Mouse (Mus musculus) liver, embryonic 11.5 days (tissue): ENCODE measurements around the gene Hist2h2ab. TPM values are rescaled to one million over a fixed set of nuclear protein-coding genes. Genes with fewer than 3 reads are reported as not detected.
"Not testable (repeated sequence)": the region's sequence is repeated elsewhere in the genome, so short reads cannot be mapped to it uniquely, and the experiment has no call there.

Experiments
- ATAC-seq: fragments of 200-750 bp; cut with Nextera tagmentation; replicated peaks from 2 replicates; pipeline ENCODE4 v1.8.0; 2017; ENCODE audit warnings: moderate number of reproducible peaks, mild to moderate bottlenecking, moderate TSS enrichment, moderate library complexity; ENCODE audit not compliant: low FRiP score
- DNase-seq: peaks from one replicate; pipeline ENCODE4 v3.0.0-alpha.2; 2017; ENCODE audit warnings: low spot score
- H3K27ac ChIP-seq: fragments of 300-500 bp; sonication (generic); 2 replicates; pipeline ENCODE4 v1.5.1; 2014; ENCODE audit warnings: mild to moderate bottlenecking, low read depth, low read length, control low read depth
- H3K27me3 ChIP-seq: fragments of 300-500 bp; sonication (generic); replicated peaks from 2 replicates; pipeline ENCODE4 v1.6.1; 2014; ENCODE audit warnings: low read length, mixed read lengths; ENCODE audit not compliant: control insufficient read depth, insufficient read depth
- H3K36me3 ChIP-seq: fragments of 300-500 bp; sonication (generic); 2 replicates; pipeline ENCODE4 v1.6.1; 2014; ENCODE audit warnings: mild to moderate bottlenecking, low read length, moderate library complexity, mixed read lengths; ENCODE audit not compliant: control insufficient read depth, insufficient read depth
- H3K4me1 ChIP-seq: fragments of 300-500 bp; sonication (generic); replicated peaks from 2 replicates; pipeline ENCODE4 v1.6.1; 2014; ENCODE audit warnings: low read length, mixed read lengths; ENCODE audit not compliant: control insufficient read depth, insufficient read depth
- H3K4me2 ChIP-seq: fragments of 300-500 bp; sonication (generic); 2 replicates; pipeline ENCODE4 v1.6.1; 2014; ENCODE audit warnings: mild to moderate bottlenecking, control low read depth, moderate library complexity
- H3K4me3 ChIP-seq: fragments of 300-500 bp; sonication (generic); 2 replicates; pipeline ENCODE4 v1.5.1; 2014; ENCODE audit warnings: low read depth, low read length, control low read depth
- H3K9ac ChIP-seq: fragments of 300-500 bp; sonication (generic); 2 replicates; pipeline ENCODE4 v1.6.1; 2014; ENCODE audit warnings: low read depth, low read length, control low read depth
- H3K9me3 ChIP-seq: fragments of 300-500 bp; sonication (generic); 2 replicates; pipeline ENCODE4 v1.6.1; 2016; ENCODE audit warnings: low read length, inconsistent platforms, mixed read lengths; ENCODE audit not compliant: control insufficient read depth
- WGBS: fragments of 180-500 bp; shearing (Covaris S2); extraction: QIAGEN DNeasy Blood & Tissue Kit; methylation state at CpG from one replicate; pipeline ENCODE4 v1.1.7; 2014; 5-methylcytosine and 5-hydroxymethylcytosine counted together
- polyA plus RNA-seq: library from polyadenylated mRNA; unstranded; fragments of >200 nt; fragmentation: Nextera tagmentation; extraction: Ambion mirVana; gene quantifications from 2 replicates; pipeline ENCODE4 v1.2.1, GENCODE M21; 2014

Gene Hist2h2ab
- 0.92 TPM in 1 of 2 replicates, not detected in the other for polyA plus RNA-seq

DNA sequence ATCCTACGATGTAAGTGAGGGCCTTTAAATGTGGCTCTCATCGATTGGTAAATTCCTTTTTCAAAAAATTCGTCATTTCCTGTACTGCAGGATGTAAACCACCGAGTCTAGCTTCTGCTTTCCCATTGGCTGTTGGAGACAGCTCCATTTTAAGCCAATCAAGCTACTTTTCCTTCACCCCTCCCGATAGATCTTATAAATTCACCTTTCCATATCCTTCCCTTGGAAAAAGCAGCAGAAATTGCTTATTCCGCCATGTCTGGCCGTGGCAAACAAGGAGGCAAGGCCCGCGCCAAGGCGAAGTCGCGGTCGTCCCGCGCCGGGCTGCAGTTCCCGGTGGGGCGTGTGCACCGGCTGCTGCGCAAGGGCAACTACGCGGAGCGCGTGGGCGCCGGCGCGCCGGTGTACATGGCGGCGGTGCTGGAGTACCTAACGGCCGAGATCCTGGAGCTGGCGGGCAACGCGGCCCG is at the start of gene Hist2h2ab, which contains the start of gene Bola1:
Gene Hist2h2ab, plus strand, starts transcription at position 205 of the 470 bp plus-strand sequence.
Gene Bola1, minus strand, starts transcription at position 49 of the 470 bp plus-strand sequence.
- Histone ChIP-seq H3K9me3 (no peaks in the 10 kb centered on the region), H3K36me3 (no peaks in the 10 kb centered on the region), H3K4me3 (peak within 1 kb of the TSS; percentile 61), H3K4me2 (peak within 1 kb of the TSS; percentile 92), H3K27ac (peak within 1 kb of the TSS; percentile 100), H3K4me1 (peaks cover 22% of the 10 kb centered on the region), H3K27me3 (no peaks in the 10 kb centered on the region), H3K9ac (peak within 1 kb of the TSS; percentile 98)
- WGBS = under 1% methylated on average over 37 of the region's 37 CpGs
- DNase-seq = peak; percentile 80
- peak; percentile 74 for ATAC-seq

DNA sequence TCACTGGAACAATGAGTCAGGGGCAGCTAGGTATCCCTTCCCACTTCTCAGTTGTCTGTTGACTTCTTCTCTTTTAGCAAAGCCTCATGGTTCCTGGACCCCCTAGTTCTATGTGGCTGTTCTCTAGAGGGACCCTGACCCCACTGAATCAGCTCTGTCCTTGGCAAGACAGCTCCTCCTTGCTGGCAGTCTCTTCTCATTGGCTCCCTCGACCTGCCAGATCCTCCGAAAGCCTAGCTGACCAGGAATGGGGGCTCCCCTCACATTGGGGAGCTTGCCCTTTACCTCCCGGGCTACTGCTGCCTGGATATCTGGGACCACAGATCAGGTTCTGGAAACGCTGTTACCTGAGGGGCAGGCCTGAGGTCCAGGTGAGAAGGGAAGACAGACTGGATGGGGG is 49.4 kb upstream of the Hist2h2ab start:
- H3K4me1 ChIP-seq = peaks cover 19% of the 10 kb centered on the region
- H3K27me3 ChIP-seq = no peaks in the 10 kb centered on the region
- no peak overlapping the region for H3K4me3 ChIP-seq
- no peak for ATAC-seq
- peak overlapping the region; percentile 10; the same call in 1 of the 2 replicates for H3K9ac ChIP-seq
- peak overlapping the region; percentile 4; the same call in 1 of the 2 replicates for H3K4me2 ChIP-seq
- no peak for DNase-seq
- H3K36me3 ChIP-seq = peaks cover 16% of the 10 kb centered on the region
- H3K9me3 ChIP-seq = no peaks in the 10 kb centered on the region
- no peak overlapping the region for H3K27ac ChIP-seq
- WGBS = 76% methylated on average over 4 of the region's 4 CpGs

DNA sequence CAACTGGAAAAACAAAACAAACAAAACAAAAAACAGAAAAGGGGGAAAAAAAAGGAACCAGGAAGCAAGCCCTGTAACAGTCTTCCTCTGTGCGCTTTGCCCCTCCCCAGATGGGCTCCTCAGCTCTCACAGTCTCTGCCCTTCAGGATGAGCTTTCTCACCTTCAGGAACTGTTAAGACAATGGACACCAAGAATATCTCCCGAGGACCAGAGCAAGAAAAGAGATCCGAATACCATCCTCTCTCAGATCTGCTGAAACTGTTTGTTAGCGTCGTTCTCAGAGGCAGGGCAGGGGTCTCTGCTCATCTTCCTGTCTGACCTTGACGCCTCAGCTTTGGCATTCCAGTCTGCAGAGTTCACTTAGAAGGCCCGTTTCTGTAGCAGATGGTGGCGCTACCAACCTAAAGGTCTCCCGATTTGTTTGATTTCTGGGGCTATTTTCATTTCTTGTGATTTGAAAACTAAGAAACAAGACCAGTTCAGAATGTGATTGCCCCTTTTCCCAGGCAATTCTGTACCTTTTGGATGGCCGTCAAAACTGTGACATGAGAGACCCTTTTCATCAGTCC is 48.6 kb upstream of the Hist2h2ab start:
- Histone ChIP-seq H3K36me3 (peaks cover 22% of the 10 kb centered on the region), H3K9ac (peak overlapping the region; percentile 96), H3K27ac (peak overlapping the region; percentile 95; the same call in 1 of the 2 replicates), H3K4me3 (peak overlapping the region; percentile 87), H3K9me3 (no peaks in the 10 kb centered on the region), H3K4me2 (peak overlapping the region; percentile 95), H3K27me3 (no peaks in the 10 kb centered on the region), H3K4me1 (peaks cover 19% of the 10 kb centered on the region)
- DNase-seq = no peak
- 51% methylated on average over 10 of the region's 10 CpGs for WGBS
- no peak for ATAC-seq

DNA sequence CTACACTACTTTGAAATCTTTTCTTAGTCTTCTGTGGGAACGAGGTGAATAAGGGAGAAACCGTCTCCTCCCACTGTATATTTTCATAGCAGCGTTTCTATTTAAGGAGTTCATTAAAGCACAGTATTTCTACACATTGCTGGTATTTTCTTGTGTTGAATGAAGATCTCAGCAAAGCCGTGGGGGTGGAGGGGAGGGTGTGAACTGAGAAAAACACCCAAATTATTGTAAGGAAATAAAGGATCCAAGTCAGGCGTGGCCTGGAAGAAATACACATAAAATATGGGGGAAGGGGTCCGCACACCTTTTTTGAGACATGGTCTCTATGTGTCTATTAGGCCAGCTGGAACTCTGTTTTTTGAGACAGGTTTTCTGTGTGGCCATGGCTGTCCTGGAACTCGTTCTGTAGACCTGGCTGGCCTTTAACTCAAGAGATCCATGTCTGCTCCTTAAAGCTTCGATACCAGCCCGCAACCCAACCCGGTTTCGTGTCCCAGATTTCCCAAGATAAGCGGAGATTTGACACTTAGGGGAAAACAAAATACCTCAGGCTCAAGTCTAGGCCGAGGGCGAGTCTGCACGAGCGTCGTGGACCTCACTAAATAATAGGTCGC is 48.0 kb upstream of the Hist2h2ab start:
- Histone ChIP-seq H3K36me3 (peaks cover 27% of the 10 kb centered on the region), H3K27me3 (no peaks in the 10 kb centered on the region), H3K9ac (peak overlapping the region; percentile 96), H3K4me3 (peak overlapping the region; percentile 87), H3K4me1 (peaks cover 19% of the 10 kb centered on the region), H3K4me2 (peak overlapping the region; percentile 95), H3K9me3 (no peaks in the 10 kb centered on the region), H3K27ac (peak overlapping the region; percentile 95)
- DNase-seq (no peak), ATAC-seq (no peak)
- WGBS = 19% methylated on average over 18 of the region's 18 CpGs

- Histone ChIP-seq H3K9me3 (no peaks in the 10 kb centered on the region), H3K4me1 (peaks cover 19% of the 10 kb centered on the region), H3K27ac (peak within 1 kb of the TSS; percentile 95), H3K4me3 (peak within 1 kb of the TSS; percentile 87), H3K9ac (peak within 1 kb of the TSS; percentile 96), H3K27me3 (no peaks in the 10 kb centered on the region), H3K4me2 (peak within 1 kb of the TSS; percentile 95), H3K36me3 (peaks cover 30% of the 10 kb centered on the region)
- peak; percentile 91 for ATAC-seq
- peak; percentile 97 for DNase-seq
- WGBS = under 1% methylated on average over 58 of the region's 58 CpGs
Observed at GRCm38 (mm10) chr3:96172197-96173178, 47.2 kb upstream of the Hist2h2ab start, which contains the start of gene Sf3b4. Sf3b4 (plus strand) TSS chr3:96172332.

GRCm38 (mm10) chr3:96173185-96173584 is 46.5 kb upstream of the Hist2h2ab start:
- ATAC-seq (no peak), DNase-seq (no peak)
- 32% methylated on average over 7 of the region's 7 CpGs for WGBS
- H3K9me3 ChIP-seq = no peaks in the 10 kb centered on the region
- peak overlapping the region; percentile 87 for H3K4me3 ChIP-seq
- peak overlapping the region; percentile 95; the same call in 1 of the 2 replicates for H3K27ac ChIP-seq
- peaks cover 33% of the 10 kb centered on the region for H3K36me3 ChIP-seq
- H3K9ac ChIP-seq = peak overlapping the region; percentile 96
- peak overlapping the region; percentile 95 for H3K4me2 ChIP-seq
- no peaks in the 10 kb centered on the region for H3K27me3 ChIP-seq
- H3K4me1 ChIP-seq = peaks cover 19% of the 10 kb centered on the region

DNA sequence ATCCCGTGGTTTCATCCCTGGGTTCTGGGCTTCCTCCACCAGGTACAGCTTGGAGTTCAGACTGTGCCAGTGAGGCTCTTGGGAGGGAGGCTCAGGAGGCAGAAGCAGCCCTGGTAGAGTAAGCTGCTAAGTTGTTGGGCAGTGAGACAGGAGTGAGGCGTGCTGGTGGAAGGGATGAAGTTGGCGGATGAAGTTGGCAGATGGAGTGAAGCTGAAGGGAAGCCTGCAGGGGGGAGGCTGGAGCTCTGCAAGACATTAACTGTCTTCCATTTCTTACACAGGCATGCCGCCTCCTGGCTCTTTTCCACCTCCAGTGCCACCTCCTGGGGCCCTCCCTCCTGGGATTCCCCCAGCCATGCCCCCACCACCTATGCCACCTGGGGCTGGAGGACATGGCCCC is 45.6 kb upstream of the Hist2h2ab start:
- Histone ChIP-seq H3K4me2 (peak overlapping the region; percentile 95), H3K4me1 (peaks cover 19% of the 10 kb centered on the region), H3K4me3 (peak overlapping the region; percentile 34), H3K36me3 (peaks cover 29% of the 10 kb centered on the region), H3K9ac (0 out of 2 replicates have a peak overlapping the region, but pooled peaks have one; percentile 13)
- not testable (repeated sequence) for ATAC-seq, DNase-seq, H3K27ac ChIP-seq, H3K27me3 ChIP-seq, H3K9me3 ChIP-seq
- 83% methylated on average over 4 of the region's 4 CpGs for WGBS

DNA sequence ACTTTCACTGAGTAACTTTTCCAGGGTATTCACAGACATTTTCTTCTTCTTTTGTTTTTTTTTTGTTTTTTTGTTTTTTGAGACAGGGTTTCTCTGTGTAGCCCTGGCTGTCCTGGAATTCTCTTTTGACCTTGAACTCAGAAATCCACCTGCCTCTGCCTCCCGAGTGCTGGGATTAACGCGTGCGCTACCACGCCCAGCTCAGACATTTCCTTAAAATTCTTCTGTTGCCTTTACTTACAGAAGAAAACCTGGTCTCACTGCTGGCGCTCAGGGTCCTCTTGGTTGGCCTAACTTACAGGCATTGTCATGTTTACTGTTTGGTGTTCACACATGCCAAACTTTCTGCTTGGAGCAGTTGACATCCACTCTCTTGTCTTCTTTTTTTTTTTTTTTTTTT is 44.4 kb upstream of the Hist2h2ab start:
- H3K27me3 ChIP-seq = no peaks in the 10 kb centered on the region
- H3K36me3 ChIP-seq = peaks cover 29% of the 10 kb centered on the region
- ATAC-seq (no peak), DNase-seq (no peak)
- peaks cover 19% of the 10 kb centered on the region for H3K4me1 ChIP-seq
- H3K4me3 ChIP-seq = no peak overlapping the region
- 87% methylated on average over 6 of the region's 6 CpGs for WGBS
- no peak overlapping the region for H3K9ac ChIP-seq
- H3K4me2 ChIP-seq = no peak overlapping the region
- H3K27ac ChIP-seq = no peak overlapping the region
- H3K9me3 ChIP-seq = no peaks in the 10 kb centered on the region
